Mouse (Mus musculus) R1 (cell line): Measurements from ENCODE around the gene Ero1l.

Experiments
- DNase-seq: peaks from one replicate; pipeline ENCODE4 v3.0.0-alpha.2; 2018; ENCODE audit warnings: low read depth, low spot score

The Ero1l gene

GRCm38 (mm10) chr14:45305852-45306251, 12.7 kb downstream of the Ero1l start:
- DNase-seq, result no peak

GRCm38 (mm10) chr14:45304389-45304788, 14.2 kb downstream of the Ero1l start:
- no peak for DNase-seq

GRCm38 (mm10) chr14:45303939-45304338, 14.6 kb downstream of the Ero1l start:
- no peak for DNase-seq

GRCm38 (mm10) chr14:45291608-45292007, 27.0 kb downstream of the Ero1l start:
- no peak for DNase-seq

GRCm38 (mm10) chr14:45282066-45282465, 36.5 kb downstream of the Ero1l start:
- no peak for DNase-seq

GRCm38 (mm10) chr14:45275816-45276215, 42.8 kb downstream of the Ero1l start:
- DNase-seq, result no peak

- no peak for DNase-seq
These were observed 54.6 kb downstream of the Ero1l start for GRCm38 (mm10) chr14:45263831-45264592.

- DNase-seq, result no peak
These were observed 67.0 kb downstream of the Ero1l start for GRCm38 (mm10) chr14:45251548-45252076.

GRCm38 (mm10) chr14:45241613-45242012, 77.0 kb downstream of the Ero1l start:
- DNase-seq, result peak; percentile 32

- no peak for DNase-seq
These were observed 79.5 kb downstream of the Ero1l start for GRCm38 (mm10) chr14:45239042-45239441.
